Mouse (Mus musculus) embryonic fibroblast, embryonic 13.5 days (primary cell): ENCODE measurements at regions not wholly inside any gene's neighbourhood (a gene's known extent, or its start where the extent isn't known, plus 50 kb on each side); places are given as distances from the start of the nearest gene placed in this dataset.
A peak's percentile ranks its signal among the peaks of the same experiment; 100 is the strongest.
"Not testable (repeated sequence)": the region's sequence is repeated elsewhere in the genome, so short reads cannot be mapped to it uniquely, and the experiment has no call there.

Experiments
- H3K27ac ChIP-seq: 2 replicates; pipeline ENCODE4 v1.5.1; 2012; ENCODE audit warnings: low read length, control low read depth, inconsistent platforms; ENCODE audit not compliant: insufficient read depth
- H3K4me1 ChIP-seq: 2 replicates; pipeline ENCODE4 v1.6.1; 2011; ENCODE audit warnings: low read length; ENCODE audit not compliant: control insufficient read depth, insufficient read depth
- H3K4me3 ChIP-seq: 2 replicates; pipeline ENCODE4 v1.5.1; 2011; ENCODE audit warnings: mild to moderate bottlenecking, control low read depth, low read length; ENCODE audit not compliant: insufficient read depth
- CTCF ChIP-seq: IDR thresholded peaks from 2 replicates; pipeline ENCODE4 v1.5.1; 2011; ENCODE audit warnings: mild to moderate bottlenecking, control low read depth, low read length, moderate library complexity, borderline replicate concordance; ENCODE audit not compliant: insufficient read depth
- POLR2A ChIP-seq: IDR thresholded peaks from 2 replicates; pipeline ENCODE4 v1.6.1; 2011; ENCODE audit warnings: low read depth, mild to moderate bottlenecking, control low read depth, low read length, moderate library complexity

DNA sequence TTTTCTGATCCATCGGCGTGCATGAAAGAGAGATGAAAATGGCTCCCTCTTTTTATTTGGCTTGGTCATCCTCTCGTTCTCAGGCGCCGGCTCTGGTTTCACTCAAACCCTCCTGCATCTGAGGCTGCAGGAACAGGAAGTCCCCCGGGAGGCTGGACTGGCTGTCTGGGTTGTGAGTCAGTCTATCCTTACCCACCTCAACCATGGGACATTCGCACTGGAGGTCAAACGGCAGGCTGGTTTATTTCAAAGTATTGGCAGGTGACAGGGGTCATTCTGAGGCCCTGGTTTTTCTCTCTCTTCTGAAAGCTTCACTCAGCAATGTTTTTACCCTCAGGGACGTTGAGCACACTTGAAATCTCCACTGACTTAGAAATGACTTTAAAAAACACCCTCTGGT is 253.7 kb downstream of the Prex1 start:
- Histone ChIP-seq H3K27ac (peak overlapping the region; percentile 58), H3K4me1 (peaks cover 16% of the 10 kb centered on the region), H3K4me3 (no peak overlapping the region)

DNA sequence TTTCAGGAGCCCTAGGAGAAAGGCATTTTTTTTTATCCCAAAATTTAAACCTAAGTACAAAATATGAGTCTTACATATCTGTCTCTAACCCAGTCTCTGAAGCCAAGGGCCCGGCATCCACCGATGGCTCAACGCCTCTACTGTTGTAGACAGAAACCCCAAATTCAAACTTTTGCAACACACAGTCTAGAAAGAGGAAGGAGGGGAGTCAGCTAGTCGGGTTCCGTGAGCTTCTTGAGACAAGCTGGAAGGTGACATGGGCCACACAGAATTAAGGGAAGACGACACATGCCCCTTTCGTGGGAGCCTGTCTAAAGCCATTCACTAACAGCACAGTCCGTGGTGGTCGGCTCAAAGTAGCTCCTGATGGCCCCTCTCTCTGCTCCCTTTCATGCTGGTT is 254.7 kb downstream of the Prex1 start:
- no peak overlapping the region for H3K4me3 ChIP-seq
- H3K4me1 ChIP-seq = peaks cover 16% of the 10 kb centered on the region
- TF ChIP-seq POLR2A = no peak
- no peak for TF ChIP-seq CTCF
- no peak overlapping the region for H3K27ac ChIP-seq

More for the DNA sequence above, 253.7 kb downstream of the Prex1 start:
- TF ChIP-seq POLR2A (no peak), CTCF (no peak)

DNA sequence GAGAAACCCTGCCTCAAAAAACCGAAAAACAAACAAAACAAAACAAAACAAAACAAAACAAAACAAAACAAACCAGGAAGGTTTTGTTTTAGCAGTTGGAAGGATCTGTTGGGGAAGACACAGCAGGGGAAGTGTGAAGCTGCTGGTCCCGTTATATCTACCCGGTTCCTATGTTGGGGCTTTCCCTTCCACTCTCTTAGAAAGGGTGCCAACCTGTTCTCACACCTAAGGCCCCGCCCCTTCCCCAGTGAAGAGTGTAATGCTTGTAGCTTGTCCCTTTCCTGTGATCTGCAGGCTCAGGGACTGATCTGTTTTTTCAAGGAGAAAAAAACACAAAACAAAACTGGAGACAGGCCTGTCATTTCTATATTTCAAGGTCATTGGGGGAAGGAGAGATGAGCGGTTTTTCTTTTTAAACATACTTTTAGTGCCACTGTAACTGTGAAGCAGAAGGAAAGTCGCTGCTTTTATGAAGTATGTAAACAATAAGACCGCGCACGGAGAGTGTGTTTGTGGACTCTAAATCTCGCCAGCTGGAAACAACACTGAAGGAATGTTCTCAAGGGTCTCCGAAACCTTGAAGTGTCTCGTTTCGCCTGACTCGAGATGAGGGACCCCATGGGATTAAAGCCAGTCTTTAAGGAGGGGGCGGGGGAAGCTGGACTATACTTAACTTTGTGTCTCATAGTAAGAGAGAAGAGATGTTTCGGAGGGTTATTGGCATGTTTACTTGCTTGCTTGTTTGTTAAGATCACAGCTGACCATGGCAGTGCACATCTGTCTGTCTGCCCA is 256.1 kb downstream of the Prex1 start:
- Histone ChIP-seq H3K27ac (no peak overlapping the region), H3K4me1 (peaks cover 16% of the 10 kb centered on the region), H3K4me3 (no peak overlapping the region)
- TF ChIP-seq CTCF (no peak), POLR2A (no peak)

DNA sequence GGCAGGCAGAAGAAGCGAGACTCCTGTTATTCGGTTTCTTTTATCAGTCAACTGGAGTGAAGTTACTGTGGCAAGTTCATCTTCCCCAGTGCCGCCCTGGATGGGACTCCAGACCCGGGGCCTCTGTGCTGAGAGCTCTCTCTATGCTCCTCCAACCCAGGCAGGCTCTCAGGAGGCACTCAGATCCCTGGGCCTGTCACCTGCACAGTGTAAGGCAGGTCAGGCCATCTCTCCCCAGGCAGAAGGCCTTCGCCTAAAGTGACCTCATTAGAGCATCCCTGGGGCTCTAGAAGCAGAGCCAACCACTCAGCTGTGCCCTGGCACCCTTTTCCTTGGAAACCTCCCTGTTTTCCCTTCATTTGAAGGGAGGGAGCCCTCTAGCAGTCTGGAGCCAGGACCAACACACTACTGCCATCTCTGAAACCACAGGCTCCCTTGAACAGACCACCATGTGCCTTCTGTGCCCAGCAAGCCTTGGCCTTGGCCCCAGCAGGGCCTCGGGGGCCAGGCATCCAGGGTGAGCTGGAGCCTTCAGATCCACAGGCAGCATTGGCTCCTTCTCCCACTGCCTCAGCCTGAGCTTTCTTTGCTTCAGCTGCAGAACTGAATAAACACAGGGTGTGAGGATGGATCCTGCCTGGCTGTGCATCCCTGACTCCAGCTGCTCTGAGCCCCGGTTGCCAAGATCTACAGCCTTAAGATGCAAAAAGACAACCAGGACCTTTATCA is 259.3 kb downstream of the Prex1 start:
- not testable (repeated sequence) for H3K27ac ChIP-seq, H3K4me1 ChIP-seq, H3K4me3 ChIP-seq

DNA sequence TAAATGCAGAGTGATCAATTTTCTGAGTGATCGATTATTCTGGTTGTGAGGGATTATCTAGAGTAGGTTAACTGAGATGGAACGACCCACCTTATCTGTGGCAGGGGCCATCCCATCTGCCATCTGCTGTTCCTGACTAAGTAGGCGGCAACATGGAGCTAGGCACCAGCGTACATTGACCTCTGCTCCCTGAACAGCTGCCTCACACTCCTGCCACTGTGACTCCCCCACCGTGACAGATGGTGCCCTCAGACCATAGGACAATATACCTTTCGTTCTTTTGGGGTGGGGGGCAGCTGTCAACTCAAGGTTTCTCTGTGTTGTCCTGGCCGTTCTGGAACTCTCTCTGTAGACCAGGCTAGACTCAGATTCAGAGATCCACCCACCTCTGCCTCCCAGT is 262.7 kb downstream of the Prex1 start:
- no peak overlapping the region for H3K4me3 ChIP-seq
- TF ChIP-seq CTCF = no peak
- no peak for TF ChIP-seq POLR2A
- H3K27ac ChIP-seq = no peak overlapping the region
- H3K4me1 ChIP-seq = peaks cover 10% of the 10 kb centered on the region

DNA sequence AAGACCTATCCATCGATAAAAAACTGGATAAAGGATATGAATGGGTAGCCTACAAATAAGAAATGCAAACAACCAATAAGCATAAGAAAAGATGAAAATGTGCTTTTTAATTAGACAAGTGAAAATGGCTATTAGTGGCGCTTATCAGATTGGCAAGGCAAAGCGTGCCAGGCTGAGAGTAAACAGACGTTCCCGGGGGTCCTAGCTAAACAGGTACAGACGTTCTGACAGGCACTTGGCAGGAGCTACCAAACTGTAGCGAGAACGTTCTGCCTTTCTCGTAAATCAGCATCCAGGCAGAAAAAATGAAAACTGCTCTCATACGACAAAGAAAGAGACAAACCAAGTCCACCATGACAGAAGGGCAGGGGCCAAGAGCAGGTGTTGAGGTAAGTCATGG is 263.3 kb downstream of the Prex1 start:
- TF ChIP-seq POLR2A = no peak
- TF ChIP-seq CTCF = no peak
- Histone ChIP-seq H3K4me1 (peaks cover 10% of the 10 kb centered on the region), H3K4me3 (no peak overlapping the region), H3K27ac (no peak overlapping the region)

DNA sequence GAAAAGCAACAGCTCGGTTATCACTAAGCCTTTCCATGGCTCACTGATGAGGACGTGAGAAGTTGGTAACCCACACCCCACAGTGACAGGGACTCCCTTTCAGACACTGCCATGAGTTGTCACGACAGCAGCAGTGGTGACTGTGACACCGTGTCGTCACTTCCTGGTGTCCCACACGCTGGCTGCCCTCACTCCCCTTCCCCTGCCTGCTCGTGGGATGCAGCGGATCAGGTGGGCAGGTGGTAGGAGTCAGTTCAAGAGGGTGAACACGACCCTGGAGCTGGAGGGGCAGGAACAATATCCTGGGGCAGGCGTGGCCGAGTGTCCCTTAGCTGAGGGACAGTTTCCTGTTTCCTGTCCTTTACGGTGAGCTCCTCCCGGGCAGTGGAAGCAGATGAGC is 264.9 kb downstream of the Prex1 start:
- H3K27ac ChIP-seq = no peak overlapping the region
- H3K4me1 ChIP-seq = peaks cover 10% of the 10 kb centered on the region
- TF ChIP-seq CTCF (no peak), POLR2A (no peak)
- H3K4me3 ChIP-seq = no peak overlapping the region

DNA sequence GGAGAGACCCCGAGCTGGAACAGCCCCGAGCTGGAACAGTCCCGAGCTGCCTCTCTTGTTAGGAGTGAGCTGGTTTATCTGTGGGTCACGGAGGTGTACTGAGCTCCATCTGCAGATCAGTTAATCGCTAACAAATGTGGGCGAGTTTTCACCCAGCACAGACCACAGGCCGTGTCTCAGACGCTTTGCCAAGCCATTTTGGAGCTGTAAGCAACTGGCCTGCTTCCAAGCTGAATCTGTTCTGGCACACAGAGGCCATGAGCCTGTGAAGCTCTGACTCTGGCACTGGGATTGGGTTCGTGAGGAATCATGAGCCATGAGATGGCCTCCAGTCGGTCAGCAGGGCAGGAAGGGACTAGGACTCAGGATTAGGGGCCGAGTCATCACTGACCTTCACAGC is 265.5 kb downstream of the Prex1 start:
- peaks cover 10% of the 10 kb centered on the region for H3K4me1 ChIP-seq
- TF ChIP-seq POLR2A (no peak), CTCF (no peak)
- no peak overlapping the region for H3K4me3 ChIP-seq

DNA sequence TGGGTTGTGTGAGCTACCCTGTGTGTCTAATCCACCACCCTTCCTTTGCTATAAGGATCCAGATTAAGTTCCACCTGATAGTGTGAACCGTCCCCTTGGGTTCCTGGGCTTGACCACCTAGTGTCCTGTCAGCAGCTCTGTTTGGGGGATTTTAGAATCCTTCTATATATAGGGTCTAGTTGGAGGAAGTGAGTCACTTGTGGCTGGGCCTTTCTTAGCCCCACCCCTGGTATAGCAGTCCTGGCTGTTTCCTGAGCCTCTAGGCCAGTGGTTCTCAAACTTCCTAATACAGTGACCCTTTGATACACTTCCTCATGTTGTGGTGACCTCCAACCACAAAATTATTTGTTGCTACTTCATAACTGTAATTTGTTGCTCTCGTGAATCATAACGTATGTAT is 267.1 kb downstream of the Prex1 start:
- no peak overlapping the region for H3K4me3 ChIP-seq
- peaks cover 10% of the 10 kb centered on the region for H3K4me1 ChIP-seq
- TF ChIP-seq CTCF = no peak
- no peak for TF ChIP-seq POLR2A
- no peak overlapping the region for H3K27ac ChIP-seq

More for the DNA sequence above, 265.5 kb downstream of the Prex1 start:
- H3K27ac ChIP-seq = no peak overlapping the region

DNA sequence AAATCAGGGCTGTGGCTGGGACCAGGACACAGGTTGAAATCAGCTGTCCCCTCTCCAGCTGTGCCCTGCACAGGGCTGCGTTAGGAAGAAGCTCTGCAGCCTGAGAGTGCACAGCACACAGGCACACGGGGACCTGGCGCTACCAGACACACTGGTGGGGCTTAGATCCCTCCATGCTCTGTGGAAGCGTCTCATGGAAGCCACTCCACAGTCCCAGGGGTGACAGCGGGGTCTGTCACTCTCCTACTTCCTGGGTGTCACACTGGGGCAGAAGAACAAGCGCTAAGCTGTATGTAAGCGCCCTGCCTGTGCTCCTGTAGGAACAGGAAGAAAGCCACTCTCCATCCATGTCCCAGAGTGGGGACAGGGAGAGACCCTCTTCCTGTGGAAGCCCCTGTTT is 267.8 kb downstream of the Prex1 start:
- peaks cover 10% of the 10 kb centered on the region for H3K4me1 ChIP-seq
- H3K27ac ChIP-seq, H3K4me3 ChIP-seq: not testable (repeated sequence)

DNA sequence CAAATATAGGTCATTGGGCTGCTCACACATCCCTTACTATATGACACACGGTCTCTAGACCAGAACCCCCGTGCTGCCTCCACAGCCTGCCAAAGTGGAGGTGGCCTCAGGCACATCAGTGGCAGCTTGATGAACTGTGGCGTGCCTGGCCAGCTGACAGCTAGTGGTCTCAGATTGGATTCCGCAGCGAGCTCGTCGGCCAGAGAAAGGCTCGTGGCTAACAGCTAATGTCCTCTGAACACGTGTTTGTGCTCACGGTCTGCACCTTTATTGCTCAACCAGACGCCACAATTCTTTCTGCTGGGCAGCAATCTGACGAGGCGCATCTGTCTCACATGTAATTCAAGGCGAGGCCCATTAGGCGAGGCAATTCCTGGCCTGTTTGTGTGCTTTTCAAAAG is 270.6 kb downstream of the Prex1 start:
- TF ChIP-seq POLR2A (no peak), CTCF (no peak)
- no peak overlapping the region for H3K4me3 ChIP-seq
- H3K4me1 ChIP-seq = peaks cover 5% of the 10 kb centered on the region
- H3K27ac ChIP-seq = no peak overlapping the region
